Mouse (Mus musculus) stomach, embryonic 16.5 days (tissue): ENCODE measurements around the gene Vgf. TPM values are rescaled to one million over a fixed set of nuclear protein-coding genes. Genes with fewer than 3 reads are reported as not detected.

Experiments used
- microRNA counts: library from miRNA; unstranded; fragments of <30 nt; microRNA quantifications from one replicate; lab custom pipeline; 2016
- microRNA-seq: library from miRNA; unstranded; fragments of <30 nt; microRNA quantifications from one replicate; pipeline ENCODE4, GENCODE M21; 2016
- polyA plus RNA-seq: library from polyadenylated mRNA; unstranded; fragments of >200 nt; fragmentation: Nextera tagmentation; extraction: Ambion mirVana; gene quantifications from 2 replicates; pipeline ENCODE4 v1.2.1, GENCODE M21; 2015

Vgf gene
- polyA plus RNA-seq, 1 experiment from 2014 or later, result 0.39 TPM

MicroRNA genes within 50 kb of the gene (microRNA counts, 519-probe panel; counts per million panel counts)
- not detected for microRNA mmu-miR-702 (lab: Ali Mortazavi, UCI)

Small RNA genes within 50 kb of the gene (microRNA-seq; reads per million reads assigned to microRNA genes)
- gene Mir702, result 13.9 reads per million, percentile 36 among the genes with 10 or more reads in this experiment

Other genes starting within 250 kb of the Vgf start
- 9.5 and 13.4 TPM in 2 replicates for gene Col26a1, start 143.2 kb upstream of the Vgf start, polyA plus RNA-seq
- 54.1 and 57.3 TPM in 2 replicates for gene Ift22, start 118.2 kb upstream of the Vgf start, polyA plus RNA-seq
- 214 and 239 TPM in 2 replicates for gene Fis1, start 73.1 kb upstream of the Vgf start, polyA plus RNA-seq
- 10.2 and 11.5 TPM in 2 replicates for gene Cldn15, start 59.8 kb upstream of the Vgf start, polyA plus RNA-seq
- 46.1 and 53.7 TPM in 2 replicates for gene Plod3, start 39.4 kb upstream of the Vgf start, polyA plus RNA-seq
- gene Znhit1, start 38.4 kb upstream of the Vgf start, polyA plus RNA-seq, result 95.3 and 104 TPM in 2 replicates
- 187 and 192 TPM in 2 replicates for gene Ap1s1, start 19.7 kb downstream of the Vgf start, polyA plus RNA-seq
- 0.24 and 0.45 TPM in 2 replicates for gene Serpine1, start 45.9 kb downstream of the Vgf start, polyA plus RNA-seq
- 8.1 and 9.3 TPM in 2 replicates for gene Trim56, start 89.8 kb downstream of the Vgf start, polyA plus RNA-seq
- gene Muc3, start 122.9 kb downstream of the Vgf start, polyA plus RNA-seq, result 0.15 TPM in 1 of 2 replicates, not detected in the other
- 1.1 TPM in 2 replicates for gene Muc3a, start 186.0 kb downstream of the Vgf start, polyA plus RNA-seq